Mouse (Mus musculus) olfactory bulb, adult 2 months (tissue): ENCODE data around the gene Snd1. TPM values are rescaled to one million over a fixed set of nuclear protein-coding genes. Genes with fewer than 3 reads are reported as not detected.
"Not testable (repeated sequence)": the region's sequence is repeated elsewhere in the genome, so short reads cannot be mapped to it uniquely, and the experiment has no call there.

Experiments used
- H3K27ac ChIP-seq: fragments of 200-500 bp; 2 replicates; pipeline ENCODE4 v1.5.1; 2012; ENCODE audit warnings: low read depth, low read length; ENCODE audit not compliant: insufficient read depth
- H3K4me1 ChIP-seq: fragments of 200-500 bp; 2 replicates; pipeline ENCODE4 v1.6.1; 2012; ENCODE audit warnings: low read length; ENCODE audit not compliant: control insufficient read depth, insufficient read depth
- H3K4me3 ChIP-seq: fragments of 200-500 bp; 2 replicates; pipeline ENCODE4 v1.5.1; 2012; ENCODE audit warnings: mild to moderate bottlenecking, low read depth, low read length, moderate library complexity; ENCODE audit not compliant: insufficient read depth
- CTCF ChIP-seq: fragments of 200-500 bp; IDR thresholded peaks from 2 replicates; pipeline ENCODE4 v1.5.1; 2012; ENCODE audit warnings: low read depth, mild to moderate bottlenecking, low read length, moderate library complexity; ENCODE audit not compliant: insufficient read depth
- POLR2A ChIP-seq: fragments of 200-500 bp; IDR thresholded peaks from 2 replicates; pipeline ENCODE4 v1.6.1; 2012; ENCODE audit warnings: mild to moderate bottlenecking, low read depth, low read length, moderate library complexity; ENCODE audit not compliant: insufficient read depth
- WGBS: fragments of 180-500 bp; shearing (Covaris S2); methylation state at CpG from one replicate; pipeline ENCODE4 v1.1.7; 2018; 5-methylcytosine and 5-hydroxymethylcytosine counted together
- polyA plus RNA-seq: library from polyadenylated mRNA; stranded (reverse); fragments of >200 nt; gene quantifications from 2 replicates; pipeline ENCODE4 v1.2.4, GENCODE M21; 2012; ENCODE audit warnings: low replicate concordance; ENCODE audit not compliant: missing spikeins, insufficient read depth, insufficient read length

The Snd1 gene
- polyA plus RNA-seq, 1 experiment = not detected

- Histone ChIP-seq H3K4me1 (peaks cover 6% of the 10 kb centered on the region; the same call in 1 of the 2 replicates), H3K4me3 (0 out of 2 replicates have a peak overlapping the region, but pooled peaks have one; percentile 40), H3K27ac (no peak overlapping the region)
- WGBS = 79% methylated on average over 11 of the region's 11 CpGs
- TF ChIP-seq POLR2A = no peak
- no peak for TF ChIP-seq CTCF
Measured at GRCm38 (mm10) chr6:28923091-28923824, 448.3 kb downstream of the Snd1 start.

- 59% methylated on average over 10 of the region's 10 CpGs for WGBS
- TF ChIP-seq POLR2A = no peak
- no peak for TF ChIP-seq CTCF
- peaks cover 6% of the 10 kb centered on the region; the same call in 1 of the 2 replicates for H3K4me1 ChIP-seq
- H3K4me3 ChIP-seq = peak overlapping the region; percentile 40
- peak overlapping the region; percentile 49; the same call in 1 of the 2 replicates for H3K27ac ChIP-seq
Measured at GRCm38 (mm10) chr6:28923837-28924236, 448.9 kb downstream of the Snd1 start.

GRCm38 (mm10) chr6:28927987-28928386 is 453.0 kb downstream of the Snd1 start:
- 96% methylated on average over 12 of the region's 24 CpGs for WGBS
- H3K27ac ChIP-seq = not testable (repeated sequence)

GRCm38 (mm10) chr6:28929169-28929803 is 454.3 kb downstream of the Snd1 start:
- WGBS = 92% methylated on average over 19 of the region's 25 CpGs
- H3K4me1 ChIP-seq = peaks cover 16% of the 10 kb centered on the region
- H3K27ac ChIP-seq, H3K4me3 ChIP-seq: not testable (repeated sequence)

More at GRCm38 (mm10) chr6:28927987-28928386, 453.0 kb downstream of the Snd1 start:
- peaks cover 21% of the 10 kb centered on the region for H3K4me1 ChIP-seq
- H3K4me3 ChIP-seq = not testable (repeated sequence)

GRCm38 (mm10) chr6:28931234-28931633 is 456.3 kb downstream of the Snd1 start:
- H3K27ac ChIP-seq = no peak overlapping the region
- H3K4me3 ChIP-seq = no peak overlapping the region
- 46% methylated on average over 9 of the region's 9 CpGs for WGBS
- peaks cover 16% of the 10 kb centered on the region for H3K4me1 ChIP-seq
- no peak for TF ChIP-seq CTCF
- no peak for TF ChIP-seq POLR2A

GRCm38 (mm10) chr6:28931636-28932327 is 456.8 kb downstream of the Snd1 start:
- H3K4me1 ChIP-seq = peaks cover 16% of the 10 kb centered on the region
- WGBS = 10% methylated on average over 11 of the region's 13 CpGs
- TF ChIP-seq CTCF (no peak), POLR2A (no peak)
- H3K4me3 ChIP-seq = no peak overlapping the region
- no peak overlapping the region for H3K27ac ChIP-seq

GRCm38 (mm10) chr6:28932328-28932937 is 457.5 kb downstream of the Snd1 start:
- no peak for TF ChIP-seq POLR2A
- Histone ChIP-seq H3K4me3 (peak overlapping the region; percentile 39), H3K4me1 (peaks cover 16% of the 10 kb centered on the region), H3K27ac (peak overlapping the region; percentile 67)
- WGBS = 4% methylated on average over 19 of the region's 19 CpGs

- WGBS = 95% methylated on average over 7 of the region's 7 CpGs
- H3K4me1 ChIP-seq = peaks cover 16% of the 10 kb centered on the region
- H3K4me3 ChIP-seq = no peak overlapping the region
- no peak overlapping the region for H3K27ac ChIP-seq
- TF ChIP-seq POLR2A (no peak), CTCF (no peak)
Measured at GRCm38 (mm10) chr6:28935736-28936135, 460.8 kb downstream of the Snd1 start.

- 55% methylated on average over 9 of the region's 9 CpGs for WGBS
- H3K4me1 ChIP-seq = 0 out of 2 replicates have a peak, but pooled peaks cover 2% of the 10 kb centered on the region
- TF ChIP-seq CTCF (no peak), POLR2A (no peak)
- H3K4me3 ChIP-seq = no peak overlapping the region
- no peak overlapping the region for H3K27ac ChIP-seq
Measured at GRCm38 (mm10) chr6:28947254-28947653, 472.3 kb downstream of the Snd1 start.
